Mouse (Mus musculus): ENCODE measurements around the gene Grid2. TPM values are rescaled to one million over a fixed set of nuclear protein-coding genes. Genes with fewer than 3 reads are reported as not detected.

The Grid2 gene
- not detected for polyA plus RNA-seq (2015; fragmentation: Illumina TruSeq; extraction: RNeasy Lipid Tissue Mini Kit (QIAGEN cat#74804); ENCODE audit: insufficient read depth, low replicate concordance)

DNA sequence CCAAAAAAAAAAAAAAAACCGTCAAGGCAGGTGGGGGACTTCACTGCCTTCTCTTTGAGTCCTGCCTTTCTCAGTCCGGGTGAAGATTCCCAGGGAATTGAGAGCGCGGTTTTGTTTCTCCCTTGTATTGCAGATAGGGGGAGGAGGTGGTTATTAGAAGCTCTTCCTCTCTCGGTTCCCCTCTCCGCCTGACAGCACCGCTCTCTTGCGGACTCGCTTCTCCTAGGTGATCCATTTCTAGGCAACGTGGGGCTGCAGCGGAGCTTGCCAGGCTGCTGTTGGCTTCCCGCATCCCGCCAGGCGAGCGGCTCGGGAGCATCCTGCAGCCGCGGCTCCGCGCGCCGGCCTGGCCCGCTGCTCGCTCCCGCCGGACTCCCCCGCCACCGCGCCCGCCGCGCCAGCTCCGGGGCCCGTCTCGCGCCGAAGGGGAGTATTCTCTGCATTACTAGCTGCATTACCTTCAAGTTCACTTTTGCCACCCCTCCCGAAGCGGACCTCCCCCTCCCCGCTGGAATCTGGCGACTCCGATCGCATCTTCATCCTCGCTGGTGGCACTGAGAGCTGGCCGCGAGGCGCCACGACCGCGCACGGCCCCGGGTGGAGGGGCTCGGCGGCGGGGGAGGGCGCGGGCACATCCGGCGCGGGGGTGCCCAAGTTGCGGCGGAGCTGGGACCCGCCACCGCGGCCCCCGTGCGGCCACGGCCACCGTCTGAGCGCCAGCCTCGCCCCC lies at the start of gene Grid2:
TSS of gene Grid2 (plus strand) at position 51 of the 730 bp plus-strand sequence.

GRCm38 (mm10) chr6:64728499-64729198 lies 1473.0 kb downstream of the Grid2 start, which contains the start of gene Atoh1:
TSS of gene Atoh1 (plus strand) at chr6:64729125.

